Mouse (Mus musculus) forebrain, embryonic 10.5 days (tissue): ENCODE results near the gene Il12a. TPM values are rescaled to one million over a fixed set of nuclear protein-coding genes. Genes with fewer than 3 reads are reported as not detected.

Experiments used
- DNase-seq: peaks from one replicate; pipeline ENCODE4 v3.0.0-alpha.2; 2017; ENCODE audit warnings: low spot score; ENCODE audit errors: extremely low spot score
- H3K27ac ChIP-seq: fragments of 300-500 bp; sonication (generic); 2 replicates; pipeline ENCODE4 v1.5.1; 2016; ENCODE audit warnings: mild to moderate bottlenecking
- H3K27me3 ChIP-seq: fragments of 300-500 bp; sonication (generic); 2 replicates; pipeline ENCODE4 v1.6.1; 2016; ENCODE audit warnings: mild to moderate bottlenecking; ENCODE audit not compliant: poor library complexity, severe bottlenecking
- H3K36me3 ChIP-seq: fragments of 300-500 bp; sonication (generic); replicated peaks from 2 replicates; pipeline ENCODE4 v1.6.1; 2016; ENCODE audit warnings: mild to moderate bottlenecking, moderate library complexity
- H3K4me1 ChIP-seq: fragments of 300-500 bp; sonication (generic); 2 replicates; pipeline ENCODE4 v1.6.1; 2016
- H3K4me3 ChIP-seq: fragments of 300-500 bp; sonication (generic); 2 replicates; pipeline ENCODE4 v1.5.1; 2016; ENCODE audit warnings: mild to moderate bottlenecking, moderate library complexity
- H3K9me3 ChIP-seq: fragments of 300-500 bp; sonication (generic); 2 replicates; pipeline ENCODE4 v1.6.1; 2016; ENCODE audit warnings: mild to moderate bottlenecking, moderate library complexity
- WGBS: fragments of 180-500 bp; shearing (Covaris S2); methylation state at CpG from one replicate; pipeline ENCODE4 v1.1.7; 2016; 5-methylcytosine and 5-hydroxymethylcytosine counted together
- polyA plus RNA-seq: library from polyadenylated mRNA; unstranded; fragments of >200 nt; fragmentation: Nextera tagmentation; extraction: Ambion mirVana; gene quantifications from 2 replicates; pipeline ENCODE4 v1.2.1, GENCODE M21; 2016

Il12a gene
- polyA plus RNA-seq, 1 experiment from 2014 or later = 0.26 TPM

GRCm38 (mm10) chr3:68691938-68692599, 1.6 kb downstream of the Il12a start:
- Histone ChIP-seq H3K9me3 (no peaks in the 10 kb centered on the region), H3K4me1 (peaks cover 11% of the 10 kb centered on the region; the same call in 1 of the 2 replicates), H3K27ac (no peak overlapping the region), H3K27me3 (0 out of 2 replicates have a peak, but pooled peaks cover 4% of the 10 kb centered on the region), H3K36me3 (no peaks in the 10 kb centered on the region), H3K4me3 (no peak overlapping the region)
- no peak for DNase-seq
- WGBS = 93% methylated on average over 7 of the region's 7 CpGs

- Histone ChIP-seq H3K9me3 (no peaks in the 10 kb centered on the region), H3K27me3 (0 out of 2 replicates have a peak, but pooled peaks cover 4% of the 10 kb centered on the region), H3K27ac (no peak overlapping the region), H3K4me1 (peaks cover 11% of the 10 kb centered on the region; the same call in 1 of the 2 replicates), H3K4me3 (no peak overlapping the region), H3K36me3 (no peaks in the 10 kb centered on the region)
- 86% methylated on average over 11 of the region's 11 CpGs for WGBS
- no peak for DNase-seq
These were observed 2.3 kb downstream of the Il12a start for GRCm38 (mm10) chr3:68692600-68693225.

- H3K9me3 ChIP-seq = no peaks in the 10 kb centered on the region
- no peak for DNase-seq
These were observed 3.1 kb downstream of the Il12a start for GRCm38 (mm10) chr3:68693441-68694048.

GRCm38 (mm10) chr3:68695321-68695720, 4.9 kb downstream of the Il12a start:
- no peak for DNase-seq

More at GRCm38 (mm10) chr3:68693441-68694048, 3.1 kb downstream of the Il12a start:
- H3K27ac ChIP-seq = no peak overlapping the region
- 60% methylated on average over 11 of the region's 11 CpGs for WGBS
- H3K4me1 ChIP-seq = peaks cover 11% of the 10 kb centered on the region; the same call in 1 of the 2 replicates
- H3K36me3 ChIP-seq = no peaks in the 10 kb centered on the region
- no peak overlapping the region for H3K4me3 ChIP-seq
- H3K27me3 ChIP-seq = 0 out of 2 replicates have a peak, but pooled peaks cover 4% of the 10 kb centered on the region

GRCm38 (mm10) chr3:68696495-68697200, 6.2 kb downstream of the Il12a start:
- Histone ChIP-seq H3K27ac (no peak overlapping the region), H3K4me3 (no peak overlapping the region), H3K36me3 (no peaks in the 10 kb centered on the region), H3K27me3 (no peaks in the 10 kb centered on the region), H3K4me1 (peaks cover 11% of the 10 kb centered on the region; the same call in 1 of the 2 replicates), H3K9me3 (no peaks in the 10 kb centered on the region)
- WGBS = 93% methylated on average over 3 of the region's 3 CpGs
- DNase-seq = no peak

More at GRCm38 (mm10) chr3:68695321-68695720, 4.9 kb downstream of the Il12a start:
- H3K4me1 ChIP-seq = peaks cover 11% of the 10 kb centered on the region; the same call in 1 of the 2 replicates
- WGBS = 97% methylated on average over 5 of the region's 5 CpGs
- no peak overlapping the region for H3K4me3 ChIP-seq
- no peak overlapping the region for H3K27ac ChIP-seq
- 0 out of 2 replicates have a peak, but pooled peaks cover 4% of the 10 kb centered on the region for H3K27me3 ChIP-seq
- no peaks in the 10 kb centered on the region for H3K36me3 ChIP-seq
- H3K9me3 ChIP-seq = no peaks in the 10 kb centered on the region

- Histone ChIP-seq H3K27me3 (no peaks in the 10 kb centered on the region), H3K27ac (no peak overlapping the region), H3K4me1 (0 out of 2 replicates have a peak, but pooled peaks cover 3% of the 10 kb centered on the region), H3K9me3 (no peaks in the 10 kb centered on the region), H3K36me3 (no peaks in the 10 kb centered on the region), H3K4me3 (no peak overlapping the region)
- no peak for DNase-seq
- 92% methylated on average over 3 of the region's 3 CpGs for WGBS
These were observed 8.2 kb downstream of the Il12a start for GRCm38 (mm10) chr3:68698601-68699000.

GRCm38 (mm10) chr3:68700091-68700490, 9.6 kb downstream of the Il12a start:
- H3K4me1 ChIP-seq = no peaks in the 10 kb centered on the region
- no peaks in the 10 kb centered on the region for H3K36me3 ChIP-seq
- no peaks in the 10 kb centered on the region for H3K27me3 ChIP-seq
- no peaks in the 10 kb centered on the region for H3K9me3 ChIP-seq
- no peak overlapping the region for H3K27ac ChIP-seq
- 87% methylated on average over 4 of the region's 4 CpGs for WGBS
- DNase-seq = no peak
- no peak overlapping the region for H3K4me3 ChIP-seq

- no peak overlapping the region for H3K27ac ChIP-seq
- no peaks in the 10 kb centered on the region for H3K27me3 ChIP-seq
- no peaks in the 10 kb centered on the region for H3K36me3 ChIP-seq
- H3K9me3 ChIP-seq = no peaks in the 10 kb centered on the region
- H3K4me3 ChIP-seq = no peak overlapping the region
- no peaks in the 10 kb centered on the region for H3K4me1 ChIP-seq
- no peak for DNase-seq
- WGBS = 92% methylated on average over 10 of the region's 10 CpGs
These were observed 15.9 kb downstream of the Il12a start for GRCm38 (mm10) chr3:68706307-68706706.

- H3K9me3 ChIP-seq = no peaks in the 10 kb centered on the region
- no peaks in the 10 kb centered on the region for H3K4me1 ChIP-seq
- no peaks in the 10 kb centered on the region for H3K36me3 ChIP-seq
- H3K4me3 ChIP-seq = no peak overlapping the region
- DNase-seq = peak; percentile 22
- H3K27me3 ChIP-seq = no peaks in the 10 kb centered on the region
- no peak overlapping the region for H3K27ac ChIP-seq
- WGBS = 61% methylated on average over 8 of the region's 8 CpGs
These were observed 17.8 kb downstream of the Il12a start for GRCm38 (mm10) chr3:68708230-68708629.

- H3K4me1 ChIP-seq = no peaks in the 10 kb centered on the region
- H3K9me3 ChIP-seq = no peaks in the 10 kb centered on the region
- no peak overlapping the region for H3K27ac ChIP-seq
- DNase-seq = peak; percentile 47
- H3K27me3 ChIP-seq = no peaks in the 10 kb centered on the region
- no peaks in the 10 kb centered on the region for H3K36me3 ChIP-seq
- WGBS = 63% methylated on average over 9 of the region's 9 CpGs
- no peak overlapping the region for H3K4me3 ChIP-seq
These were observed 18.9 kb downstream of the Il12a start for GRCm38 (mm10) chr3:68709198-68709797.

- WGBS = 77% methylated on average over 1 of the region's 1 CpGs
- no peak for DNase-seq
- H3K4me1 ChIP-seq = no peaks in the 10 kb centered on the region
- no peaks in the 10 kb centered on the region for H3K9me3 ChIP-seq
- no peak overlapping the region for H3K27ac ChIP-seq
- H3K27me3 ChIP-seq = no peaks in the 10 kb centered on the region
- no peak overlapping the region for H3K4me3 ChIP-seq
- no peaks in the 10 kb centered on the region for H3K36me3 ChIP-seq
These were observed 20.0 kb downstream of the Il12a start for GRCm38 (mm10) chr3:68710436-68710835.

GRCm38 (mm10) chr3:68711510-68711909, 21.1 kb downstream of the Il12a start:
- no peaks in the 10 kb centered on the region for H3K36me3 ChIP-seq
- H3K4me1 ChIP-seq = no peaks in the 10 kb centered on the region
- no peaks in the 10 kb centered on the region for H3K27me3 ChIP-seq
- H3K27ac ChIP-seq = no peak overlapping the region
- H3K4me3 ChIP-seq = no peak overlapping the region
- DNase-seq = no peak
- no peaks in the 10 kb centered on the region for H3K9me3 ChIP-seq
- 92% methylated on average over 5 of the region's 5 CpGs for WGBS
